Comparison of ENCODE assay signal across 25 mouse cellular contexts in genomic region chr2:105072496-105072895, GRCm38 (mm10). TPM values are rescaled to one million over a fixed set of nuclear protein-coding genes. Genes with fewer than 3 reads are reported as not detected.
DNase-seq lines count a peak whose midpoint lies in the region; ATAC-seq and TF ChIP-seq lines count a peak whose summit lies in the region.
"Had no signal": no experiment of that assay in that cellular context is flagged by ENCODE, and none has a peak within 500 bp of the region (broad histone marks: within the 10 kb centered on the region; RNA-seq: fewer than 3 reads in every experiment).

No protein-coding gene starts in this region.

- no peak overlapping the region for H3K4me2 ChIP-seq in kidney, embryonic 14.5 days (replicated peaks; ENCODE audit: low read depth, low read length)
- no peak overlapping the region for H3K4me2 ChIP-seq in midbrain, postnatal 0 days (ENCODE audit: low read depth, low read length, poor library complexity, severe bottlenecking)
- no peak overlapping the region for H3K4me2 ChIP-seq in midbrain, embryonic 13.5 days (replicated peaks)
- H3K4me2 ChIP-seq: heart, embryonic 13.5 days; lung, embryonic 15.5 days had no signal

- no peaks in the 10 kb centered on the region for H3K27me3 ChIP-seq in kidney, adult 2 months (replicated peaks; ENCODE audit: control insufficient read depth, insufficient read depth, low read length)
- H3K27me3 ChIP-seq in kidney, embryonic 14.5 days (ENCODE audit: control insufficient read depth, insufficient read depth, low read length): no peaks in the 10 kb centered on the region
- H3K27me3 ChIP-seq in midbrain, postnatal 0 days (ENCODE audit: insufficient read depth, low read length): no peaks in the 10 kb centered on the region
- H3K27me3 ChIP-seq in midbrain, embryonic 13.5 days: no peaks in the 10 kb centered on the region
- H3K27me3 ChIP-seq in limb, embryonic 10.5 days (ENCODE audit: low read depth, poor library complexity, severe bottlenecking): peaks cover 6% of the 10 kb centered on the region; the same call in 1 of the 2 replicates
- H3K27me3 ChIP-seq: heart, embryonic 13.5 days; lung, embryonic 15.5 days had no signal

- 75% methylated on average over 4 of the region's 4 CpGs for WGBS in kidney, adult 2 months
- 71% methylated on average over 4 of the region's 4 CpGs for WGBS in kidney, embryonic 14.5 days
- 83% methylated on average over 4 of the region's 4 CpGs for WGBS in midbrain, postnatal 0 days
- WGBS in midbrain, embryonic 13.5 days: 76% methylated on average over 4 of the region's 4 CpGs
- 80% methylated on average over 4 of the region's 4 CpGs for WGBS in limb, embryonic 10.5 days

- ATAC-seq in kidney, embryonic 14.5 days (ENCODE audit: low FRiP score, low TSS enrichment): no peak
- ATAC-seq in midbrain, postnatal 0 days (ENCODE audit: low FRiP score): no peak
- no peak for ATAC-seq in midbrain, embryonic 13.5 days

- H3K36me3 ChIP-seq in kidney, adult 2 months (ENCODE audit: control insufficient read depth, insufficient read depth, low read length): no peaks in the 10 kb centered on the region
- no peaks in the 10 kb centered on the region for H3K36me3 ChIP-seq in kidney, embryonic 14.5 days (ENCODE audit: control insufficient read depth, insufficient read depth, low read length)
- H3K36me3 ChIP-seq in midbrain, postnatal 0 days (ENCODE audit: insufficient read depth, low read length): no peaks in the 10 kb centered on the region
- H3K36me3 ChIP-seq in midbrain, embryonic 13.5 days: no peaks in the 10 kb centered on the region
- H3K36me3 ChIP-seq in limb, embryonic 10.5 days: no peaks in the 10 kb centered on the region
- H3K36me3 ChIP-seq: heart, embryonic 13.5 days; lung, embryonic 15.5 days had no signal

- no peak overlapping the region for H3K27ac ChIP-seq in kidney, adult 2 months (ENCODE audit: insufficient read depth, low read depth, low read length)
- H3K27ac ChIP-seq in kidney, embryonic 14.5 days (ENCODE audit: low read depth, low read length): no peak overlapping the region
- no peak overlapping the region for H3K27ac ChIP-seq in midbrain, postnatal 0 days (ENCODE audit: low read depth, low read length)
- H3K27ac ChIP-seq in midbrain, embryonic 13.5 days: no peak overlapping the region
- H3K27ac ChIP-seq in limb, embryonic 10.5 days: no peak overlapping the region
- H3K27ac ChIP-seq: heart, embryonic 13.5 days; lung, embryonic 15.5 days had no signal

- no peak overlapping the region for H3K4me3 ChIP-seq in kidney, adult 2 months (ENCODE audit: insufficient read depth, low read depth, low read length)
- H3K4me3 ChIP-seq in kidney, embryonic 14.5 days (ENCODE audit: low read length): no peak overlapping the region
- no peak overlapping the region for H3K4me3 ChIP-seq in midbrain, postnatal 0 days (ENCODE audit: low read depth, low read length)
- no peak overlapping the region for H3K4me3 ChIP-seq in midbrain, embryonic 13.5 days (replicated peaks)
- H3K4me3 ChIP-seq in limb, embryonic 10.5 days: no peak overlapping the region
- H3K4me3 ChIP-seq: heart, embryonic 13.5 days; lung, embryonic 15.5 days; myocyte had no signal

- no peaks in the 10 kb centered on the region for H3K9me3 ChIP-seq in kidney, embryonic 14.5 days (ENCODE audit: control insufficient read depth, low read length)
- no peaks in the 10 kb centered on the region for H3K9me3 ChIP-seq in midbrain, postnatal 0 days (ENCODE audit: low read length)
- no peaks in the 10 kb centered on the region for H3K9me3 ChIP-seq in midbrain, embryonic 13.5 days
- no peaks in the 10 kb centered on the region for H3K9me3 ChIP-seq in limb, embryonic 10.5 days (replicated peaks)
- H3K9me3 ChIP-seq: heart, embryonic 13.5 days; lung, embryonic 15.5 days had no signal

- peak; percentile 27 for DNase-seq in embryo, embryonic 11 days
- DNase-seq in embryo, embryonic 9.5 days (ENCODE audit: extremely low spot score): no peak
- no peak for DNase-seq in kidney, adult 2 months
- DNase-seq in midbrain, postnatal 0 days (ENCODE audit: low spot score): no peak
- no peak for DNase-seq in limb, embryonic 10.5 days (ENCODE audit: low spot score)
- DNase-seq in layer of hippocampus, postnatal 10 days (ENCODE audit: low spot score in 2 of 2): no peak
- DNase-seq: adrenal gland, adult 2 months; cerebellum, adult 8-10 months; gastrocnemius, postnatal 14 days; kidney, adult 11 months; right cerebral cortex, adult 18-20 months; spleen, adult 18-20 months; thymus, postnatal 25 days had no signal

- no peak for TF ChIP-seq POLR2A in kidney, adult 2 months (IDR thresholded peaks at IDR 0.05; ENCODE audit: low read depth, low read length)

- H3K4me1 ChIP-seq in kidney, adult 2 months (ENCODE audit: control insufficient read depth, insufficient read depth, low read length): no peaks in the 10 kb centered on the region
- peaks cover 18% of the 10 kb centered on the region; the same call in 1 of the 2 replicates for H3K4me1 ChIP-seq in kidney, embryonic 14.5 days (ENCODE audit: control insufficient read depth, insufficient read depth, low read length)
- H3K4me1 ChIP-seq in midbrain, postnatal 0 days (ENCODE audit: insufficient read depth, low read length): no peaks in the 10 kb centered on the region
- H3K4me1 ChIP-seq in midbrain, embryonic 13.5 days (replicated peaks): no peaks in the 10 kb centered on the region
- peaks cover 15% of the 10 kb centered on the region; the same call in 1 of the 2 replicates for H3K4me1 ChIP-seq in limb, embryonic 10.5 days
- H3K4me1 ChIP-seq: lung, embryonic 15.5 days had no signal

- 0 out of 2 replicates have a peak, but pooled peaks have one; percentile 21 for TF ChIP-seq CTCF in kidney, adult 2 months (conservative IDR thresholded peaks at IDR 0.05; ENCODE audit: insufficient read depth, insufficient read length, low read depth, low read length)
- peak; percentile 33 for TF ChIP-seq CTCF in midbrain, postnatal 0 days (IDR thresholded peaks at IDR 0.05)

- H3K9ac ChIP-seq in kidney, embryonic 14.5 days (ENCODE audit: low read depth, low read length): no peak overlapping the region
- no peak overlapping the region for H3K9ac ChIP-seq in midbrain, postnatal 0 days (replicated peaks; ENCODE audit: low read length, poor library complexity, severe bottlenecking)
- no peak overlapping the region for H3K9ac ChIP-seq in midbrain, embryonic 13.5 days (replicated peaks)
- H3K9ac ChIP-seq: heart, embryonic 13.5 days; lung, embryonic 15.5 days had no signal

RNA-seq across cellular contexts. Expression of gene Gm11060, which starts 19.3 kb away (rescaled TPM):
- not detected in 2 replicates for polyA plus RNA-seq in kidney, adult 2 months (2012; rRNA removed)
- polyA plus RNA-seq in kidney, embryonic 14.5 days (2014; fragmentation: Nextera tagmentation; extraction: Ambion mirVana): not detected in 2 replicates
- total RNA-seq in midbrain, postnatal 0 days (2014; rRNA removed): not detected in 2 replicates
- polyA plus RNA-seq in midbrain, postnatal 0 days (2015; fragmentation: Nextera tagmentation; extraction: Ambion mirVana): not detected in 2 replicates
- polyA plus RNA-seq in midbrain, embryonic 13.5 days (2015; fragmentation: Nextera tagmentation; extraction: Ambion mirVana): not detected in 2 replicates
- polyA plus RNA-seq in limb, embryonic 10.5 days (2016; fragmentation: Nextera tagmentation; extraction: Ambion mirVana): not detected in 2 replicates
- total RNA-seq in layer of hippocampus, postnatal 10 days (2021): not detected
- total RNA-seq: adrenal gland, adult 2 months; gastrocnemius, postnatal 14 days; hematopoietic stem cell, adult 5-6 weeks; layer of hippocampus, adult 18-20 months; left cerebral cortex, adult 8-10 months; neutrophil, adult 5-6 weeks had no signal
- polyA plus RNA-seq: adrenal gland, adult 2 months; embryonic facial prominence, embryonic 11.5 days; heart, embryonic 13.5 days; limb, embryonic 14.5 days; lung, embryonic 15.5 days; myocyte; stomach, embryonic 16.5 days had no signal

RNA-seq across cellular contexts. Expression of gene Wt1, which starts 53.8 kb away (rescaled TPM):
- polyA plus RNA-seq in kidney, adult 2 months (2012; rRNA removed): 16.9 and 20.8 TPM in 2 replicates
- polyA plus RNA-seq in kidney, embryonic 14.5 days (2014; fragmentation: Nextera tagmentation; extraction: Ambion mirVana): 108 and 164 TPM in 2 replicates
- 0.19 TPM in 1 of 2 replicates, not detected in the other for total RNA-seq in midbrain, postnatal 0 days (2014; rRNA removed)
- polyA plus RNA-seq in midbrain, postnatal 0 days (2015; fragmentation: Nextera tagmentation; extraction: Ambion mirVana): 0.27 and 0.28 TPM in 2 replicates
- polyA plus RNA-seq in midbrain, embryonic 13.5 days (2015; fragmentation: Nextera tagmentation; extraction: Ambion mirVana): 0.11 TPM in 1 of 2 replicates, not detected in the other
- 5.6 and 6.6 TPM in 2 replicates for polyA plus RNA-seq in limb, embryonic 10.5 days (2016; fragmentation: Nextera tagmentation; extraction: Ambion mirVana)
- under 1 TPM; 0.18 to 0.39 TPM for total RNA-seq in layer of hippocampus, postnatal 10 days (2021)
- total RNA-seq: gastrocnemius, postnatal 14 days; hematopoietic stem cell, adult 5-6 weeks; neutrophil, adult 5-6 weeks had no signal
- polyA plus RNA-seq: myocyte had no signal

RNA-seq across cellular contexts. Expression of gene Eif3m, which starts 55.6 kb away (rescaled TPM):
- 35.0 and 44.4 TPM in 2 replicates for polyA plus RNA-seq in kidney, adult 2 months (2012; rRNA removed)
- polyA plus RNA-seq in kidney, embryonic 14.5 days (2014; fragmentation: Nextera tagmentation; extraction: Ambion mirVana): 463 and 518 TPM in 2 replicates
- 86.4 and 127 TPM in 2 replicates for total RNA-seq in midbrain, postnatal 0 days (2014; rRNA removed)
- polyA plus RNA-seq in midbrain, postnatal 0 days (2015; fragmentation: Nextera tagmentation; extraction: Ambion mirVana): 170 and 171 TPM in 2 replicates
- 203 and 208 TPM in 2 replicates for polyA plus RNA-seq in midbrain, embryonic 13.5 days (2015; fragmentation: Nextera tagmentation; extraction: Ambion mirVana)
- polyA plus RNA-seq in limb, embryonic 10.5 days (2016; fragmentation: Nextera tagmentation; extraction: Ambion mirVana): 321 and 364 TPM in 2 replicates
- 100 to 1,000 TPM in 1 of 2 experiments, 10 to 100 TPM in 1; 94.9 to 104 TPM for total RNA-seq in layer of hippocampus, postnatal 10 days (2021)
